Mouse (Mus musculus) hindbrain, postnatal 0 days (tissue): ENCODE results near the gene Srp72. TPM values are rescaled to one million over a fixed set of nuclear protein-coding genes. Genes with fewer than 3 reads are reported as not detected.

Source experiments
- ATAC-seq: fragments of 200-750 bp; cut with Nextera tagmentation; 2 replicates; pipeline ENCODE4 v1.8.0; 2017; ENCODE audit warnings: mild to moderate bottlenecking, moderate TSS enrichment, moderate library complexity
- DNase-seq: peaks from one replicate; pipeline ENCODE4 v3.0.0-alpha.2; 2015; ENCODE audit warnings: low spot score
- H3K27ac ChIP-seq: fragments of 300-500 bp; sonication (generic); 2 replicates; pipeline ENCODE4 v1.5.1; 2014; ENCODE audit warnings: mild to moderate bottlenecking
- H3K27me3 ChIP-seq: fragments of 300-500 bp; sonication (generic); 2 replicates; pipeline ENCODE4 v1.6.1; 2014; ENCODE audit warnings: low read length, mixed read lengths; ENCODE audit not compliant: insufficient read depth
- H3K36me3 ChIP-seq: fragments of 300-500 bp; sonication (generic); 2 replicates; pipeline ENCODE4 v1.6.1; 2014; ENCODE audit warnings: low read length, mixed read lengths; ENCODE audit not compliant: insufficient read depth
- H3K4me1 ChIP-seq: fragments of 300-500 bp; sonication (generic); 2 replicates; pipeline ENCODE4 v1.6.1; 2014; ENCODE audit warnings: antibody characterized with exemption, low read length, mixed read lengths; ENCODE audit not compliant: insufficient read depth
- H3K4me2 ChIP-seq: fragments of 300-500 bp; sonication (generic); 2 replicates; pipeline ENCODE4 v1.6.1; 2014; ENCODE audit warnings: low read depth, mild to moderate bottlenecking, low read length, moderate library complexity, mixed read lengths
- H3K4me3 ChIP-seq: fragments of 300-500 bp; sonication (generic); 2 replicates; pipeline ENCODE4 v1.5.1; 2014; ENCODE audit warnings: low read length
- H3K9ac ChIP-seq: fragments of 300-500 bp; sonication (generic); replicated peaks from 2 replicates; pipeline ENCODE4 v1.6.1; 2014; ENCODE audit warnings: mild to moderate bottlenecking, low read length, moderate library complexity, mixed read lengths
- H3K9me3 ChIP-seq: fragments of 300-500 bp; sonication (generic); 2 replicates; pipeline ENCODE4 v1.6.1; 2016; ENCODE audit warnings: low read length, mixed read lengths
- CTCF ChIP-seq: IDR thresholded peaks from 2 replicates; pipeline ENCODE4 v1.5.1; 2016; ENCODE audit warnings: antibody characterized with exemption, control low read depth, low read depth
- WGBS: fragments of 180-500 bp; shearing (Covaris S2); extraction: QIAGEN DNeasy Blood & Tissue Kit; methylation state at CpG from one replicate; pipeline ENCODE4 v1.1.7; 2014; 5-methylcytosine and 5-hydroxymethylcytosine counted together
- polyA plus RNA-seq: library from polyadenylated mRNA; unstranded; fragments of >200 nt; fragmentation: Nextera tagmentation; extraction: Ambion mirVana; gene quantifications from 2 replicates; pipeline ENCODE4 v1.2.1, GENCODE M21; 2015
- total RNA-seq: library from RNA; depleted of rRNA; stranded (reverse); fragments of >200 nt; gene quantifications from 2 replicates; pipeline ENCODE4 v1.2.3, GENCODE M21; 2014

The Srp72 gene
- total and polyA plus RNA-seq, 2 experiments from 2014 or later, result 53.0 to 78.7 TPM

- 19% methylated on average over 7 of the region's 7 CpGs for WGBS
- Histone ChIP-seq H3K27me3 (no peaks in the 10 kb centered on the region), H3K4me2 (peak overlapping the region; percentile 97), H3K36me3 (peaks cover 11% of the 10 kb centered on the region), H3K27ac (peak overlapping the region; percentile 88), H3K4me1 (0 out of 2 replicates have a peak, but pooled peaks cover 6% of the 10 kb centered on the region), H3K4me3 (peak overlapping the region; percentile 64), H3K9ac (peak overlapping the region; percentile 63), H3K9me3 (no peaks in the 10 kb centered on the region)
- no peak for TF ChIP-seq CTCF
- DNase-seq (no peak), ATAC-seq (no peak)
Measured at GRCm38 (mm10) chr5:76952112-76953040, 22.1 kb upstream of the Srp72 start.

- no peak overlapping the region for H3K4me3 ChIP-seq
- WGBS, result 73% methylated on average over 3 of the region's 3 CpGs
- H3K4me2 ChIP-seq, result no peak overlapping the region
- no peak overlapping the region for H3K9ac ChIP-seq
- H3K9me3 ChIP-seq, result no peaks in the 10 kb centered on the region
- H3K27ac ChIP-seq, result no peak overlapping the region
- H3K36me3 ChIP-seq, result peaks cover 25% of the 10 kb centered on the region
- TF ChIP-seq CTCF, result no peak
- no peak for ATAC-seq
- H3K4me1 ChIP-seq, result 0 out of 2 replicates have a peak, but pooled peaks cover 6% of the 10 kb centered on the region
- DNase-seq, result no peak
- H3K27me3 ChIP-seq, result no peaks in the 10 kb centered on the region
Measured at GRCm38 (mm10) chr5:76953794-76954193, 20.7 kb upstream of the Srp72 start.

GRCm38 (mm10) chr5:76954271-76954900, 20.1 kb upstream of the Srp72 start:
- H3K27ac ChIP-seq, result no peak overlapping the region
- no peaks in the 10 kb centered on the region for H3K9me3 ChIP-seq
- H3K4me3 ChIP-seq, result no peak overlapping the region
- H3K27me3 ChIP-seq, result no peaks in the 10 kb centered on the region
- no peak for DNase-seq
- WGBS, result 81% methylated on average over 6 of the region's 6 CpGs
- no peak for TF ChIP-seq CTCF
- H3K36me3 ChIP-seq, result peaks cover 28% of the 10 kb centered on the region
- no peak for ATAC-seq
- H3K4me1 ChIP-seq, result 0 out of 2 replicates have a peak, but pooled peaks cover 6% of the 10 kb centered on the region
- H3K9ac ChIP-seq, result no peak overlapping the region
- no peak overlapping the region for H3K4me2 ChIP-seq

DNA sequence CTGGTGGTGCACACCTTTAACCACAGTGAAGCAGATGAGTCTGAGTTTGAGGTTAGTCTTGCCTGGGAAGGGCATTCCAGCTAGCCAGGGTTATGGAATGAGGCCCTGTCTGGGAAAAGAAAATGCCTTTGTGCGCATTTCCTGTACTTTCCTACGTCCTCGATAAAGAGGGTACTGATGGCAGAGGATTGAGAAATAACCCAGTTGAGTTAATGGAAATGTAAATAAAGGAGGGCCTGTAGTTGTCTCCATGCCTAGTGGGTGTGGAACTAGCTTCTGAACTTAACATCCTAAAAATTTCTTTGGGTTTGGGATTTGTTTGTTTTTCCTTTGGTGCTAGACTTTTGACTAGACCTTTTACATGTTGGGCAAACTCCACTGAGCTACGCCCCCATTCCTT, 19.0 kb upstream of the Srp72 start:
- DNase-seq, result no peak
- Histone ChIP-seq H3K27me3 (no peaks in the 10 kb centered on the region), H3K9me3 (no peaks in the 10 kb centered on the region), H3K4me1 (0 out of 2 replicates have a peak, but pooled peaks cover 6% of the 10 kb centered on the region), H3K27ac (no peak overlapping the region), H3K9ac (no peak overlapping the region), H3K36me3 (peaks cover 31% of the 10 kb centered on the region), H3K4me3 (no peak overlapping the region), H3K4me2 (no peak overlapping the region)
- WGBS, result 87% methylated on average over 4 of the region's 4 CpGs
- TF ChIP-seq CTCF, result no peak
- no peak for ATAC-seq

GRCm38 (mm10) chr5:76957954-76958353, 16.5 kb upstream of the Srp72 start:
- H3K4me3 ChIP-seq, result no peak overlapping the region
- no peaks in the 10 kb centered on the region for H3K27me3 ChIP-seq
- H3K27ac ChIP-seq, result no peak overlapping the region
- H3K4me1 ChIP-seq, result 0 out of 2 replicates have a peak, but pooled peaks cover under 1% of the 10 kb centered on the region
- TF ChIP-seq CTCF, result peak; percentile 59
- peaks cover 41% of the 10 kb centered on the region for H3K36me3 ChIP-seq
- no peak overlapping the region for H3K9ac ChIP-seq
- H3K9me3 ChIP-seq, result no peaks in the 10 kb centered on the region
- ATAC-seq (no peak), DNase-seq (peak; percentile 12)
- WGBS, result 98% methylated on average over 1 of the region's 1 CpGs
- H3K4me2 ChIP-seq, result no peak overlapping the region

GRCm38 (mm10) chr5:76959587-76959986, 14.9 kb upstream of the Srp72 start:
- 87% methylated on average over 5 of the region's 5 CpGs for WGBS
- H3K4me1 ChIP-seq, result no peaks in the 10 kb centered on the region
- DNase-seq, result no peak
- peaks cover 49% of the 10 kb centered on the region for H3K36me3 ChIP-seq
- H3K4me3 ChIP-seq, result no peak overlapping the region
- no peak for TF ChIP-seq CTCF
- no peaks in the 10 kb centered on the region for H3K27me3 ChIP-seq
- no peak for ATAC-seq
- H3K4me2 ChIP-seq, result no peak overlapping the region
- H3K27ac ChIP-seq, result no peak overlapping the region
- no peaks in the 10 kb centered on the region for H3K9me3 ChIP-seq
- H3K9ac ChIP-seq, result no peak overlapping the region
